Mouse (Mus musculus): ENCODE results near the gene Nmral1. TPM values are rescaled to one million over a fixed set of nuclear protein-coding genes. Genes with fewer than 3 reads are reported as not detected.

The Nmral1 gene
- total RNA-seq, 1 experiment = 35.2 TPM

DNA sequence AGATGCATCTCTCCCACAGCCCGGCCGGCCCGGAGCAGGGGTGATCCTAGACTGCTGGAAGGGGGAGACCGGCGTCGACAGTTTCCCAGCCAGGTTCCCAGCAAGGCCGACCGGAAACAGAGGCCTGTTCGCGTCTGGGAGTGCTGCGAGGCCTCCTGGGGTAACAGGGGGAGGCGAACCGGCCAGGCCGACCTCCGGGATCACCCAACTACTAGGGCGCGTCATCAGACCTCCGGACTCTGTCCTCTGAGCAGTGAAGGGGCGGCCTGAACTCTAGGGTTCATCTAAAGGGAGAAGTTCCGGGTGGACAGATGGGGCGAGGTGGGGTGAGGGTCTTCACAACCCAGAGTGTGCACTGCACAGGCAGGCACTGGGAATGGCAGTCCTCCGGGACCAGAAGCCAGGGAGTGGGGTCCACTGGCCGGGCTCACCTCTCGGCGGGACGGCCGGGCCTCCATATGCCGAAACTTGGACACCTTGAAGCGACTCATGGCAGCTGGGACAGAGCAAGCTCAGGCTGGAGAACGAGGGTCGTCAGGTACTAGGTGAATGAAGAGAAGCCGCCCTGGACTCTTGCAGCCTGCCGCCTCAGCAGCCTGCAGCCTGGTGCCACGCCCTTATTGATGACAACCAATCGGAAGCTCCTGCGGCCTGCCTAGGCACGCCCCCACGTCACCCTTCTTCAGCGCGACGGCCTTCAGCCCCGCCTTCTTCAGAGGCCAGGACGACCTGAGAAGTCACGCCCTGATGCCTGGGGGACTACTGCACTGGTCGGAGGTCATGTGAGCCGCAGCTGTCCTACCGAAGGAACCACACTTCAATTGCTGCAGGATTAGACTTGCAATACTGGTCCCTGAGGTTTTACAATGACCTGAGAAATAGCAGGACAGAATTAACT is 39.8 kb downstream of the Nmral1 start, which contains the start of gene Coro7:
TSS of gene Coro7 (minus strand) at position 657 of the 898 bp plus-strand sequence.
- TF ChIP-seq ZC3H11A (IDR thresholded peaks at IDR 0.05; ENCODE audit: borderline replicate concordance, low read depth, low read length) = no peak
- no peak for TF ChIP-seq MAFK (IDR thresholded peaks at IDR 0.05; ENCODE audit: insufficient read depth, low read depth, low read length)
- no peak for TF ChIP-seq HCFC1 (IDR thresholded peaks at IDR 0.05; ENCODE audit: borderline replicate concordance, insufficient read depth, low read length)
- TF ChIP-seq CHD2 (IDR thresholded peaks at IDR 0.05; ENCODE audit: low read depth, low read length) = no peak
- no peak for TF ChIP-seq ZNF384 (IDR thresholded peaks at IDR 0.05; ENCODE audit: low read depth, low read length)
- peak; percentile 94 for DNase-seq (ENCODE audit: low read depth, low spot score)
- H3K4me3 ChIP-seq (ENCODE audit: insufficient read depth in 1 of 2, low read depth in 1 of 2, low read length in 2 of 2, poor library complexity in 1 of 2, severe bottlenecking in 1 of 2) = peak within 1 kb of the TSS; percentile 67 to 84
- H3K9ac ChIP-seq (ENCODE audit: insufficient read depth, low read depth, low read length, poor library complexity, severe bottlenecking) = peak within 1 kb of the TSS; percentile 54
- no peaks in the 10 kb centered on the region; a peak in 1 of 4 replicates for H3K4me1 ChIP-seq (ENCODE audit: control insufficient read depth in 2 of 2, insufficient read depth in 2 of 2, low read length in 2 of 2, poor library complexity in 1 of 2)
- in situ Hi-C loops (cut with MboI; ENCODE audit: low sequenced_read_pairs in 2 of 2, unreplicated experiment in 2 of 2) = no loop called here
- no peaks in the 10 kb centered on the region for H3K9me3 ChIP-seq (ENCODE audit: control insufficient read depth, insufficient read depth, low read depth, low read length)
- H3K36me3 ChIP-seq (ENCODE audit: control insufficient read depth, insufficient read depth, low read length, poor library complexity, severe bottlenecking) = peaks cover 14% of the 10 kb centered on the region
- H3K27ac ChIP-seq (ENCODE audit: insufficient read depth, low read depth, low read length, poor library complexity, severe bottlenecking) = no peak within 1 kb of the TSS

DNA sequence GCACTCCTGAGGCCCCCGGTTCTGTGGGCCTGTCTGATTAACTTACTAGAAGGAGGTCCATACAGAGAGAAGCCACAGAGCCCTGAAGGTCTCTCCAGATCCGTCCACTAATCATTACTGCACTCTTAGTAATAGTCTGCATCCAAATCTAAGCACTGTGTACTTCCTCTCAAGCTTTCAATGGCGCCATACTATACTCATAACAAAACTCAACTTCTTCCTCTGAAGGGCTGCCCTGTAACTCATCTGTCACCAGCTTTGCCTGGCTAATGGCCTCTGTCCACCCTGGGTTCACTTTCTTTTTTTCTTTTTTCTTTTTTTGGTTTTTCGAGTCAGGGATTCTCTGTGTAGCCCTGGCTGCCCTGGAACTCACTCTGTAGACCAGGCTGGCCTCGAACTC is 41.1 kb downstream of the Nmral1 start:
- Histone ChIP-seq H3K4me1 (ENCODE audit: control insufficient read depth in 2 of 2, insufficient read depth in 2 of 2, low read length in 2 of 2, poor library complexity in 1 of 2) (no peaks in the 10 kb centered on the region; a peak in 1 of 4 replicates), H3K9ac (ENCODE audit: insufficient read depth, low read depth, low read length, poor library complexity, severe bottlenecking) (no peak overlapping the region), H3K9me3 (ENCODE audit: control insufficient read depth, insufficient read depth, low read depth, low read length) (no peaks in the 10 kb centered on the region), H3K4me3 (ENCODE audit: insufficient read depth in 1 of 2, low read depth in 1 of 2, low read length in 2 of 2, poor library complexity in 1 of 2, severe bottlenecking in 1 of 2) (no peak overlapping the region), H3K36me3 (ENCODE audit: control insufficient read depth, insufficient read depth, low read length, poor library complexity, severe bottlenecking) (peaks cover 16% of the 10 kb centered on the region), H3K27ac (ENCODE audit: insufficient read depth, low read depth, low read length, poor library complexity, severe bottlenecking) (no peak overlapping the region)
- TF ChIP-seq ZC3H11A (IDR thresholded peaks at IDR 0.05; ENCODE audit: borderline replicate concordance, low read depth, low read length) = no peak
- TF ChIP-seq MAFK (IDR thresholded peaks at IDR 0.05; ENCODE audit: insufficient read depth, low read depth, low read length) = no peak
- TF ChIP-seq ZNF384 (IDR thresholded peaks at IDR 0.05; ENCODE audit: low read depth, low read length) = no peak
- no peak for TF ChIP-seq HCFC1 (IDR thresholded peaks at IDR 0.05; ENCODE audit: borderline replicate concordance, insufficient read depth, low read length)
- no peak for TF ChIP-seq CHD2 (IDR thresholded peaks at IDR 0.05; ENCODE audit: low read depth, low read length)
- in situ Hi-C loops (cut with MboI; ENCODE audit: low sequenced_read_pairs in 2 of 2, unreplicated experiment in 2 of 2) = no loop called here
- no peak for DNase-seq (ENCODE audit: low read depth, low spot score)

DNA sequence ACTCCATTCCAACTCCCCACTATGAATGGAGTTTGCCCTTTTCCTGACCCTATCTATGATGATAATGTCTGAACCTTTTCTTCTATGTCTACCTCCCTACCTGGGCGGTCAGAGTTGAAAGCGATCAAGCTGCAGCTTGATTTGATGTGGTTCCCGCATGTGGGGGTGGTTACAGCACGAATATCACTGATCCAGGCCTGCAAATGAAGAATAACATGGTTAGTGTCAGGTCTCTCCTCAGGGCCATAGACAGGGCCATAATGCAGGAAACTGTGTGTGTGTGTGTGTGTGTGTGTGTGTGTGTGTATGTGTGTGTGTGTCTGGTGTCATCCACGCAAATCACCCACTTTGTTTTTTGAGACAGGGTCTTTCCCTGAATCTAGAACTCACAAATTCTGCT is 42.3 kb downstream of the Nmral1 start:
- H3K9me3 ChIP-seq (ENCODE audit: control insufficient read depth, insufficient read depth, low read depth, low read length) = no peaks in the 10 kb centered on the region
- DNase-seq (ENCODE audit: low read depth, low spot score) = no peak
- no peak overlapping the region for H3K9ac ChIP-seq (ENCODE audit: insufficient read depth, low read depth, low read length, poor library complexity, severe bottlenecking)
- in situ Hi-C loops (cut with MboI; ENCODE audit: low sequenced_read_pairs in 2 of 2, unreplicated experiment in 2 of 2) = no loop called here
- H3K4me1 ChIP-seq (ENCODE audit: control insufficient read depth in 2 of 2, insufficient read depth in 2 of 2, low read length in 2 of 2, poor library complexity in 1 of 2) = no peaks in the 10 kb centered on the region
- H3K36me3 ChIP-seq (ENCODE audit: control insufficient read depth, insufficient read depth, low read length, poor library complexity, severe bottlenecking) = peaks cover 16% of the 10 kb centered on the region
- H3K27ac ChIP-seq (ENCODE audit: insufficient read depth, low read depth, low read length, poor library complexity, severe bottlenecking) = no peak overlapping the region
- no peak overlapping the region for H3K4me3 ChIP-seq (ENCODE audit: insufficient read depth in 1 of 2, low read depth in 1 of 2, low read length in 2 of 2, poor library complexity in 1 of 2, severe bottlenecking in 1 of 2)
- TF ChIP-seq CHD2 (IDR thresholded peaks at IDR 0.05; ENCODE audit: low read depth, low read length) (no peak), ZC3H11A (IDR thresholded peaks at IDR 0.05; ENCODE audit: borderline replicate concordance, low read depth, low read length) (no peak), MAFK (IDR thresholded peaks at IDR 0.05; ENCODE audit: insufficient read depth, low read depth, low read length) (no peak), HCFC1 (IDR thresholded peaks at IDR 0.05; ENCODE audit: borderline replicate concordance, insufficient read depth, low read length) (no peak), ZNF384 (IDR thresholded peaks at IDR 0.05; ENCODE audit: low read depth, low read length) (no peak)

DNA sequence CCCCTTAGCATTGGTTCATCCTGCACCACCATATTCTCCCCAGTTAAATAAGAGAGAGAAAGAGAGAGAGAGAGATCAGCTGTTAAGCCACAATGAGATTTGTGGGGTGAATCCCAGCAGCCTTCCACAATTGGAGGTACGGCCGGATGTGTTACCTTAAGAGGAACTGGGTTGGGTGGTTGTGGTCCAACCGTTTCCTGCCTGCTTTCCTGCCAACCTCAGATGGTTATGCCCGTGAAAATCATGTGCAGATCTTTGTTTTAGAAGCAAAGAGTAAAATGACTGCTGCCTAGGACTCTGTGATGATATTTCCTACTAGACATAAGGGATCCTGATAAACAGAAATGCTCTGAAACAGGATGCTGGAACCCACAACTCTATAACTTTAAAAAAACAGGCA is 45.1 kb downstream of the Nmral1 start:
- in situ Hi-C loops (cut with MboI; ENCODE audit: low sequenced_read_pairs in 2 of 2, unreplicated experiment in 2 of 2) = no loop called here
- TF ChIP-seq MAFK (IDR thresholded peaks at IDR 0.05; ENCODE audit: insufficient read depth, low read depth, low read length) = no peak
- no peak for TF ChIP-seq HCFC1 (IDR thresholded peaks at IDR 0.05; ENCODE audit: borderline replicate concordance, insufficient read depth, low read length)
- TF ChIP-seq CHD2 (IDR thresholded peaks at IDR 0.05; ENCODE audit: low read depth, low read length) = no peak
- TF ChIP-seq ZC3H11A (IDR thresholded peaks at IDR 0.05; ENCODE audit: borderline replicate concordance, low read depth, low read length) = no peak
- TF ChIP-seq ZNF384 (IDR thresholded peaks at IDR 0.05; ENCODE audit: low read depth, low read length) = no peak
- no peak overlapping the region for H3K9ac ChIP-seq (ENCODE audit: insufficient read depth, low read depth, low read length, poor library complexity, severe bottlenecking)
- H3K36me3 ChIP-seq (ENCODE audit: control insufficient read depth, insufficient read depth, low read length, poor library complexity, severe bottlenecking) = peaks cover 21% of the 10 kb centered on the region
- H3K27ac ChIP-seq (ENCODE audit: insufficient read depth, low read depth, low read length, poor library complexity, severe bottlenecking) = no peak overlapping the region
- no peaks in the 10 kb centered on the region for H3K9me3 ChIP-seq (ENCODE audit: control insufficient read depth, insufficient read depth, low read depth, low read length)
- no peaks in the 10 kb centered on the region for H3K4me1 ChIP-seq (ENCODE audit: control insufficient read depth in 2 of 2, insufficient read depth in 2 of 2, low read length in 2 of 2, poor library complexity in 1 of 2)
- no peak overlapping the region for H3K4me3 ChIP-seq (ENCODE audit: insufficient read depth in 1 of 2, low read depth in 1 of 2, low read length in 2 of 2, poor library complexity in 1 of 2, severe bottlenecking in 1 of 2)
- DNase-seq (ENCODE audit: low read depth, low spot score) = no peak

Measured in ES-E14 (cell line).